Comparison of ENCODE assay signal across 26 mouse cellular contexts in genomic region chr11:118409106-118410072, GRCm38 (mm10). TPM values are rescaled to one million over a fixed set of nuclear protein-coding genes. Genes with fewer than 3 reads are reported as not detected.
A peak's percentile ranks its signal among the peaks of the same experiment; 100 is the strongest.
DNase-seq lines count a peak whose midpoint lies in the region; ATAC-seq lines count a peak whose summit lies in the region.
"Had no signal": no experiment of that assay in that cellular context is flagged by ENCODE, and none has a peak within 500 bp of the region (broad histone marks: within the 10 kb centered on the region; RNA-seq: fewer than 3 reads in every experiment).

No protein-coding gene starts in this region.

- no peak for DNase-seq in heart, embryonic 10.5 days (ENCODE audit: low spot score)
- DNase-seq in heart, adult 9 months (ENCODE audit: low spot score in 2 of 2), result no peak
- DNase-seq in intestine, embryonic 14.5 days (ENCODE audit: low spot score), result peak; percentile 76
- no peak for DNase-seq in layer of hippocampus, adult 18-20 months (ENCODE audit: low spot score in 2 of 2)
- DNase-seq in kidney, adult 8-10 months, result no peak
- DNase-seq: adrenal gland, postnatal 10 days; cerebellum, postnatal 10 days; gastrocnemius, postnatal 25 days; heart, postnatal 4 days; kidney, adult 11 months; liver, postnatal 0 days; lung, postnatal 14 days; right cerebral cortex, postnatal 25 days had no signal

- 0 out of 2 replicates have a peak overlapping the region, but pooled peaks have one; percentile 1 for H3K27ac ChIP-seq in heart, embryonic 10.5 days
- H3K27ac ChIP-seq in intestine, embryonic 14.5 days (ENCODE audit: low read depth), result peak overlapping the region; percentile 71
- peak overlapping the region; percentile 88 for H3K27ac ChIP-seq in intestine, embryonic 15.5 days
- H3K27ac ChIP-seq in stomach, embryonic 15.5 days, result peak overlapping the region; percentile 68
- H3K27ac ChIP-seq: embryonic facial prominence, embryonic 10.5 days; heart, adult 2 months; heart, embryonic 15.5 days; hindbrain, embryonic 15.5 days; kidney, postnatal 0 days had no signal

- H3K9me3 ChIP-seq in heart, embryonic 10.5 days, result no peaks in the 10 kb centered on the region
- no peaks in the 10 kb centered on the region for H3K9me3 ChIP-seq in intestine, embryonic 14.5 days (ENCODE audit: control insufficient read depth, low read length)
- H3K9me3 ChIP-seq in intestine, embryonic 15.5 days, result no peaks in the 10 kb centered on the region
- no peaks in the 10 kb centered on the region for H3K9me3 ChIP-seq in stomach, embryonic 15.5 days
- H3K9me3 ChIP-seq: embryonic facial prominence, embryonic 10.5 days; heart, embryonic 15.5 days; hindbrain, embryonic 15.5 days had no signal

- H3K4me1 ChIP-seq in heart, embryonic 10.5 days, result peaks cover 52% of the 10 kb centered on the region
- 0 out of 2 replicates have a peak, but pooled peaks cover 13% of the 10 kb centered on the region for H3K4me1 ChIP-seq in intestine, embryonic 14.5 days (replicated peaks; ENCODE audit: control insufficient read depth, insufficient read depth, low read length)
- H3K4me1 ChIP-seq in intestine, embryonic 15.5 days (replicated peaks), result peaks cover 44% of the 10 kb centered on the region
- 0 out of 2 replicates have a peak, but pooled peaks cover 15% of the 10 kb centered on the region for H3K4me1 ChIP-seq in stomach, embryonic 15.5 days

- WGBS in heart, embryonic 10.5 days, result 70% methylated on average over 12 of the region's 12 CpGs
- WGBS in intestine, embryonic 14.5 days, result 58% methylated on average over 12 of the region's 12 CpGs
- 64% methylated on average over 12 of the region's 12 CpGs for WGBS in intestine, embryonic 15.5 days
- WGBS in stomach, embryonic 15.5 days, result 66% methylated on average over 12 of the region's 12 CpGs

- H3K4me2 ChIP-seq in intestine, embryonic 14.5 days (ENCODE audit: low read length), result no peak overlapping the region
- peak overlapping the region; percentile 35 for H3K4me2 ChIP-seq in intestine, embryonic 15.5 days (replicated peaks)
- H3K4me2 ChIP-seq in stomach, embryonic 15.5 days, result no peak overlapping the region
- H3K4me2 ChIP-seq: heart, embryonic 15.5 days; hindbrain, embryonic 15.5 days; liver, embryonic 11.5 days; midbrain, embryonic 11.5 days had no signal

- 0 out of 2 replicates have a peak, but pooled peaks cover 3% of the 10 kb centered on the region for H3K27me3 ChIP-seq in heart, embryonic 10.5 days (ENCODE audit: insufficient read depth, poor library complexity, severe bottlenecking)
- no peaks in the 10 kb centered on the region for H3K27me3 ChIP-seq in intestine, embryonic 14.5 days (replicated peaks; ENCODE audit: control insufficient read depth, insufficient read depth, low read length)
- H3K27me3 ChIP-seq in intestine, embryonic 15.5 days (replicated peaks), result no peaks in the 10 kb centered on the region
- H3K27me3 ChIP-seq in stomach, embryonic 15.5 days (replicated peaks), result no peaks in the 10 kb centered on the region
- H3K27me3 ChIP-seq: heart, embryonic 15.5 days; hindbrain, embryonic 15.5 days had no signal

- peaks cover 72% of the 10 kb centered on the region for H3K36me3 ChIP-seq in heart, embryonic 10.5 days
- H3K36me3 ChIP-seq in intestine, embryonic 14.5 days (ENCODE audit: control insufficient read depth, insufficient read depth, low read length), result peaks cover 58% of the 10 kb centered on the region
- peaks cover 26% of the 10 kb centered on the region for H3K36me3 ChIP-seq in intestine, embryonic 15.5 days
- peaks cover 36% of the 10 kb centered on the region for H3K36me3 ChIP-seq in stomach, embryonic 15.5 days

- no peak overlapping the region for H3K9ac ChIP-seq in intestine, embryonic 14.5 days (ENCODE audit: low read length)
- H3K9ac ChIP-seq in intestine, embryonic 15.5 days, result peak overlapping the region; percentile 14; the same call in 1 of the 2 replicates
- no peak overlapping the region for H3K9ac ChIP-seq in stomach, embryonic 15.5 days
- H3K9ac ChIP-seq: heart, embryonic 15.5 days; hindbrain, embryonic 15.5 days; liver, postnatal 0 days had no signal

- H3K4me3 ChIP-seq in heart, embryonic 10.5 days, result no peak overlapping the region
- H3K4me3 ChIP-seq in intestine, embryonic 14.5 days (ENCODE audit: low read depth, low read length), result no peak overlapping the region
- no peak overlapping the region for H3K4me3 ChIP-seq in intestine, embryonic 15.5 days (replicated peaks)
- no peak overlapping the region for H3K4me3 ChIP-seq in stomach, embryonic 15.5 days (replicated peaks)
- H3K4me3 ChIP-seq: embryonic facial prominence, embryonic 10.5 days; heart, adult 2 months; heart, embryonic 15.5 days; hindbrain, embryonic 15.5 days had no signal

- ATAC-seq in intestine, embryonic 14.5 days (replicated peaks; ENCODE audit: low FRiP score, low TSS enrichment, low read depth), result peak; percentile 77
- peak; percentile 85 for ATAC-seq in intestine, embryonic 15.5 days
- ATAC-seq in stomach, embryonic 15.5 days (ENCODE audit: insufficient read depth, low FRiP score, low read depth), result peak; percentile 67
- ATAC-seq: activated CD4-positive, CD25-positive, alpha-beta regulatory T cell, adult 4 months; forebrain, embryonic 16.5 days; liver, postnatal 0 days had no signal

RNA-seq across cellular contexts. Expression of gene Lgals3bp, which starts 7.5 kb away (rescaled TPM):
- polyA plus RNA-seq in heart, embryonic 10.5 days (2016; fragmentation: Nextera tagmentation; extraction: Ambion mirVana), result 5.1 and 6.2 TPM in 2 replicates
- polyA plus RNA-seq in intestine, embryonic 14.5 days (2014; fragmentation: Nextera tagmentation; extraction: Ambion mirVana), result 108 and 120 TPM in 2 replicates
- 153 and 171 TPM in 2 replicates for polyA plus RNA-seq in intestine, embryonic 15.5 days (2015; fragmentation: Nextera tagmentation; extraction: Ambion mirVana)
- 67.4 and 81.5 TPM in 2 replicates for polyA plus RNA-seq in stomach, embryonic 15.5 days (2015; fragmentation: Nextera tagmentation; extraction: Ambion mirVana)
- total RNA-seq in layer of hippocampus, adult 18-20 months (2021), result 10 to 100 TPM; 18.3 to 18.8 TPM

RNA-seq across cellular contexts. Expression of gene Cant1, which starts 9.5 kb away (rescaled TPM):
- polyA plus RNA-seq in heart, embryonic 10.5 days (2016; fragmentation: Nextera tagmentation; extraction: Ambion mirVana), result 22.4 and 23.5 TPM in 2 replicates
- polyA plus RNA-seq in intestine, embryonic 14.5 days (2014; fragmentation: Nextera tagmentation; extraction: Ambion mirVana), result 30.1 and 32.9 TPM in 2 replicates
- polyA plus RNA-seq in intestine, embryonic 15.5 days (2015; fragmentation: Nextera tagmentation; extraction: Ambion mirVana), result 39.7 and 44.3 TPM in 2 replicates
- 30.7 and 32.1 TPM in 2 replicates for polyA plus RNA-seq in stomach, embryonic 15.5 days (2015; fragmentation: Nextera tagmentation; extraction: Ambion mirVana)
- 10 to 100 TPM; 41.4 to 44.8 TPM for total RNA-seq in layer of hippocampus, adult 18-20 months (2021)

RNA-seq across cellular contexts. Expression of gene C1qtnf1, which starts 18.6 kb away (rescaled TPM):
- 2.7 and 3.3 TPM in 2 replicates for polyA plus RNA-seq in heart, embryonic 10.5 days (2016; fragmentation: Nextera tagmentation; extraction: Ambion mirVana)
- 7.1 and 7.2 TPM in 2 replicates for polyA plus RNA-seq in intestine, embryonic 14.5 days (2014; fragmentation: Nextera tagmentation; extraction: Ambion mirVana)
- 6.3 and 6.6 TPM in 2 replicates for polyA plus RNA-seq in intestine, embryonic 15.5 days (2015; fragmentation: Nextera tagmentation; extraction: Ambion mirVana)
- polyA plus RNA-seq in stomach, embryonic 15.5 days (2015; fragmentation: Nextera tagmentation; extraction: Ambion mirVana), result 6.8 and 8.3 TPM in 2 replicates
- 1 to 10 TPM; 2.0 to 2.9 TPM for total RNA-seq in layer of hippocampus, adult 18-20 months (2021)
- total RNA-seq: megakaryocyte progenitor cell, adult 5-6 weeks had no signal
- polyA plus RNA-seq: activated CD4-positive, CD25-positive, alpha-beta regulatory T cell, adult 4 months had no signal

RNA-seq across cellular contexts. Expression of gene Timp2, which starts 53.8 kb away (rescaled TPM):
- 37.4 and 39.2 TPM in 2 replicates for polyA plus RNA-seq in heart, embryonic 10.5 days (2016; fragmentation: Nextera tagmentation; extraction: Ambion mirVana)
- polyA plus RNA-seq in intestine, embryonic 14.5 days (2014; fragmentation: Nextera tagmentation; extraction: Ambion mirVana), result 80.9 and 83.9 TPM in 2 replicates
- polyA plus RNA-seq in intestine, embryonic 15.5 days (2015; fragmentation: Nextera tagmentation; extraction: Ambion mirVana), result 58.8 and 60.2 TPM in 2 replicates
- polyA plus RNA-seq in stomach, embryonic 15.5 days (2015; fragmentation: Nextera tagmentation; extraction: Ambion mirVana), result 78.8 and 83.0 TPM in 2 replicates
- 100 to 1,000 TPM; 201 to 256 TPM for total RNA-seq in layer of hippocampus, adult 18-20 months (2021)
- total RNA-seq: MEL had no signal

Comparison
In these comparisons a context has a peak if more than half of its experiments do, and no peak if none do; other contexts are left out.
1. H3K27ac ChIP-seq: peak in every context shown above with its lines; median percentile 88 in intestine, embryonic 15.5 days; 71 in intestine, embryonic 14.5 days; 68 in stomach, embryonic 15.5 days; 1 in heart, embryonic 10.5 days.